Mouse (Mus musculus) mesoderm, embryonic 11.5 days (tissue): ENCODE data around the gene Pakap.
A peak's percentile ranks its signal among the peaks of the same experiment; 100 is the strongest.

Source experiments
- DNase-seq: peaks from one replicate; pipeline ENCODE4 v3.0.0-alpha.2; 2012; ENCODE audit warnings: low read depth, low spot score

Pakap gene

DNA sequence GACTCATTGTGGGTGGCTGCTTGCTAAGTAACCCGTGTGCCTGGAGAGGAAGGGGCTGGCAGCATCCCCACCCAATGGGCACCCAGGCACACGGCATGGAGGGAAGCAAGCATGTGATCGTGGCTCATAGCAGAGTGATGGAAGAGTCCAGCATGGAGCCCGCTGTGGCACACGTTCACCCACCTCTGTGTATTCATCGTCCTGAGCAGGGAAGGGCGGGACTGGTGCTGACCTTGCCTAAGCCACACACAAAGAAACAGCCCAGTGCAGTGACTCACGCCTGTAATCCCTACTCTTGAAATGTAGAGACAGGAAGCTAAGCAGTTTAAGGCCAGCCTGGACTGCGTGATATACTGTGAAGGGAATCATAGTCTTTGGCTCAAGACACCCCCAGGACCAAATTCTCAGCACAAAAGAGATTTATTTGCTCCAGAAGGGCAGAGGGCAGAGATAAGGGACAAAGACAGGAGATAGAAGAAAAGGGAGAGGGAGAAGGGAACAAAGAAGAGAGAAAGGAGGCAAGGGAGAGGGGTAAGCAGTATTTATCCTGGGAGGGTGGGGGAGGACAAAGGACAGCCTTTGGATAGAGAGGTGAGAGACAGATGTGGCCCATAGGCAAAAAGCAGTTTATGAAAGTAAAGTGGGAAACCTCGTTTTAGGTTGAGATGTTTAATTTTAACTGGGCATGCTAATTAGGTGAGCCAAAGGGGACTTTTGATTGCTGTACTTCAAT, 230.5 kb downstream of the Pakap start:
- no peak for DNase-seq

DNA sequence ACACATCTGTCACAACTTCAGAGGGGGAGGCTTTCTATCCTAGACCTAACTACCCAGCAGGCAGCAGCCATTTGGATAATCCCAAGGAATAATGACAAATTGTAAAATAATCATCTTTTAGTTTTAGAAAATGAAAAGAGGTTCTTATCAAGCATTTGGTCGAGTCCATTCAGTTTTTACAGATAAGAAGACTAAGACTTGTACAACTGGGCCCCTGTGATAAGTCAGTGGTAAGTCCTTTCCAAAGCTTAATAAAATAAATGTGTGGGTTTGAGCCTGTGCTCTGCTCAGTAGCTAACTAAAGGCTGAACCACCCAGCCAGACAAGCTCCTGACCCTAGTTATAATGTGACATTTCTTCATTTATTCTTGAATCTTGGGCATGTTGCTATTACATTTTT, 231.3 kb downstream of the Pakap start:
- no peak for DNase-seq

DNA sequence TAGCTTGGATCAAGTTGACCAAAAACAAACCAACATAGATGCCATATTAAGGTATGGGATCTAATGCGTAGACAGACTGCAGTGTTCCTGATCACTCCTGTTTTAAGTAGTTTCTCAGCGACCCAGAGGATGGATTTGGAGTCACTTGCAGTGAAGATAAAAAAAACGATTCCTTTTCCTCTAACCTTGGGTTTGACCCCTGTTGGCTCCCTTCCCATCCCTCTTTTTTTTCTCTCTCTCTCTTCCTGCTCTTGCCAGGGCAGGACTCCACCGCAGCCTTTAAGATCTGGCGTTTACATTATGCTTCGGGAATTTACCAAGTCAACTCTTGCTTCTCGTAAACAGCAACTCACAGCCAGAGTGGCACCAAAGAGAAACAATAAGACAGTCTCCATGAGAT, 233.3 kb downstream of the Pakap start:
- no peak for DNase-seq

DNA sequence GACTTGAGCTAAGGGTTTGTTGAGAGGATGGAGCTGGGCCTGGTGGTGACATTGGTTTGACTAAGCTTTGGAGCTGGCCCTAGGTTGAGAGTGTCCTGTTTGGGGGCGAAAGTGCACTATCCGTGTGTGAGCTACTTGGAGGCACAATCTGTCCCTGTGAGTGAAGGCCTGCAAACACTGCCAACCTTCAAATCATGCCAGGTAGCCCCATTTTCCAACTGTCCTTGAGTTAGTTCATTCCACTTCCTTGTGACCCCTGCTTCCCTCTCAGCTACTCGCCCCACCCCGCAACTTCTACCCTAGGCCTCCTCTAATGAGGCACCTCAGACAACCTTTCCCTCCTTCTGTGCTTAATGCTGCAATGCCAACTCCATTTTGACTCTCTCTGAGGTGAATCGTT, 234.0 kb downstream of the Pakap start:
- DNase-seq: no peak

DNA sequence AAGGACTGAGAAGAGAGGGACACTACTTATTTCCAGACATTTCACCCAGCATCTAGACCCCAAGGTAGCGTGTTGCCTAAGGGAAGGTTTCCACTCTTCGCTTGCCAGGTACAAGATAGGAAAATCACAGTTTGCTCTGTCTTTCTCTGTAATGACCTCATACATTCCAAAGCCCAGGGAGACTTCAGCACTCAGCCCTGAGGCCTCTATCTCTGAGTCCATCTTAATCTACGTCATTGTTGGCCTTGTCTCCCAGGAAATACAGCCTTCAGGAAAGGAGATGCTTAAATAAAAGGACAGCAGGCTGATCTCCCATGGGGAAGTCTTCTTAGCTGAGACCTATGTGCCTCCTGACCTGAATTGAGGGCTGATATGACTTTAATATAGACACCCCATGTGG, 234.4 kb downstream of the Pakap start:
- no peak for DNase-seq

DNA sequence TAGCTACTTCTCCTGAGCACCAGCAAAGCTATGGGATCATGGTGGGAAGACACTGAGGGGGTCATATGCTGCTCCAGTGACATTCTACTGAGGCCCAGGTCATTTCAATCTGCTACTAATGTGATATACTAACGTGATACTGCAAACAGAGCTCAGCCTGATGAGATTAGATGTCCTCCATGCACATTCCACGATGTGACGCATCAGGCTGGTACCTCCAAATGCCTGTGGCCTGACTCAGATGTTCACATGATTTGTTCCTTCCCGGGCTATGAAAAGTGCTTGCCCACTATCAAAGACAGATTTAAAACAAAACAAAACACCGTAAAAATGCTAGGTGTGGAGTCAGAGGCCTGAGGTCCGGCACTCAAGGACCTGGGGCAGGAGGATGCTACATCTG, 236.9 kb downstream of the Pakap start:
- DNase-seq: no peak

DNA sequence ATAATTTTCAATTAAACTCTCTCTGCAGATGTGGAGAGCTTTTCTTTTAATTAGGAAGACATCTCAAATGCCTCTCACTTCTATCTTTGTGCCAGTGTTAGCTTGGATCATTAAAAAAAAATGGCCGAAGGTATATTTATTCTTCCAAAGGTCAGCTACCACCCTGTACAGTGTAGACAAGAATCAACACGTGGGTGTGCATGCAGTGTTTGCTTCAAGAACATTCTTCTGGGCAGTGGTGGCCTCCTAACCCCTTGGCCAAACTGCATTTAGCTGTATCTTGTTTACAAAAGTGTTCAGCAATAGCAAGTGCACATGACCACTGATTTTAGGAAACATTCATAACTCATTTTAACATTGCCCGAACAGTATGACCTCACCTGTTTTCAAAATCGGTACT, 241.5 kb downstream of the Pakap start:
- no peak for DNase-seq

DNA sequence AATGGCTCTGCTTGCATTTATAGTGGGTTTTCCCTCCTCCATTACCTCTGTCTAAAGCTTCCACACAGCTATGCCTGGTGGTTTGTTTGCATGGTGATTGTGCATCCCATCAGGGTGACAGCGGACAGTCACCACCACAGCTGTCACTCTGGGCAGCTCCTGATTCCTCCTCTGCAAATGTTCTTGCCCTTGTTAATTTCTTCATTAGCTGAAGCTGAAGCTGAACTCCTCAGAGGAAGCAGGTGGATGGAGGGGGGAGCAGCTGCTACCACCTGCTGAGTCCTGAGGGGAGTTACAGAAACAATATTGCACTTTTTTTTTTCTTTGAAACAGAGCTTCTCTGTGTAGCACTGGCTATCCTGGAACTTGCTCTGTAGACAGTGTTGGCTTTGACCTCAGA, 244.1 kb downstream of the Pakap start:
- DNase-seq: no peak

DNA sequence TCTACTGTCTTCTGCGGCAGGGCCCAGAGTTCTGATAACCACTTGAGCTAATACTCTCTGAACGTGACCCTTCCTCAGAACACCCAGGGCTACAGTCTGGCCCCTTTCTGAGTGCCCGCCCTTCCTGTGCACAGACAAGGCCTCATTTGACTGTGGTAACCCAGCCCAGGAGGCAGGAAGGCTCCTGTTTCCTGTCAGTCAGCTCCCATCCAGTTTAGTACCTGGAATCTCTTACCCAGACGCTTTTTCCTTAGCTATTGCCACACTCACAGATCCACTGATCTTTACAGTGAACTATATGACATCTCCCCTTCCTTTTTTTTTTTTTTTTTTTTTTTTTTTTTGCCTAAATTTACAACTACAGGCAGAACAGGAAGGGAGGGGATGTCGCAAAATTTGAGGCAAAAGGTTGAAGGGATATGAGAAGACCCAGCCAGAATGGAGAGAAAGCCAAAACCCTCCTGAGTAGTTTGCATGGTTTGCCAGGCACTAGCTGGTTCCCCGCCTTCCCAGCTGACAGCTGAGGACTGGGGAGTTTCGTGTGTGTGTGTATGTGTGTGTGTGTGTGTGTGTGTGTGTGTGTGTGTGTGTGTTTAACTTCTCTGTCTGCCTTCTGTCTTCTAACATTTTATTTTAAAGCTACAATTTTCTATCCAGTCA, 245.1 kb downstream of the Pakap start:
- no peak for DNase-seq

DNA sequence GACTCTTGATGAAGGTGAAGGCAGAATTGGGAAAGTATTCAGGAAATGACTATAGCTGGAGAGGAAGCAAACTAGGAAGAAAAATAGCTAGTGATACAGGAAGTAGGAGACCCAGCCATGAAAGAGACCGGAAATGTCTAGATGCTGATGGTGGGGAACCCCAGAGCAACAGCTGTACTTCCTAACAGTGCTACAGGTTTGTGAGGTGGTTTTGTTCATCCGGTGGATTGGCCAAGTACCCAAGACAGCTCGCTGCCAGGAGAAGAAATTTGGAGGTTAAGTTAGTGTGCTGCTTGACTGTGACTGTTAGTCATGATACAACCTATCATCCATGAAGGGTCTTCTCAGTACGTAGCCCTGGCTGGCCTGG, 245.6 kb downstream of the Pakap start:
- no peak for DNase-seq

DNA sequence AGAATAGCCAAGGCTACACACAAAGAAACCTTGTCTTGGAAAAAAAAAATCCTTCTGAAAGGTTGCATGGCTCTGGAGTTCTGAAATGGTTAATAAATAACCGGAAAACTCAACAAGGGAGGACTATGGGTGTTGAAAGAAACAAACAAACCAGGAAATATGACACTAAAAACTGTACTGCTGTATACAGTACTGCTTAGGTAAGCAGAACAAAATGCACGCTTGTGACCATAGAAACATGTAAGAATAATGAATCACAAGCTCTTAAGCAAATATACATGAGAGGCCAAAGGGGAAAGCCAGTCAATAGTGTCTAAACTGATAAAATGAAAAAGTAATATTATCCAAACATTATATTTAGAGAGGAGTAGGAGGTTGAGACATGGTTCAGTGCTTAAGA, 247.4 kb downstream of the Pakap start:
- DNase-seq: no peak

DNA sequence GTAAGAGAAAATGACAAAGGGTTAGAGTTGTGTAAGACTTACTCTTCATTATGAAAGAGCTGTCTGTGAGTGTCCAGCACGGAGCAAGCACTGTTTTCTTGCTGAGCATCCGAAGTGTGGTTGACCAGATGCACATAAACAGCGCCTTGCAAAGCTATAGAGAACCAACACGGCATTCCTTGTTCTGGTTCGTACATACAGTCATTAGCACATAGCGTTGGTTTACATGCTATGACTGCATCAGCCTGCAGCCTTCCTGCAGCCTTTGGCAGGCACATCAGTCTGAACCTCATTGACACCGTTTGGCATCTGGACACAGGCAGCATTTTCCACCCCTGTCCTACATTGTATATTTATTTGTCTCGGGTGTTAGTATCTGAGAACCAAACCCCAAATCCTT, 248.2 kb downstream of the Pakap start:
- no peak for DNase-seq

DNA sequence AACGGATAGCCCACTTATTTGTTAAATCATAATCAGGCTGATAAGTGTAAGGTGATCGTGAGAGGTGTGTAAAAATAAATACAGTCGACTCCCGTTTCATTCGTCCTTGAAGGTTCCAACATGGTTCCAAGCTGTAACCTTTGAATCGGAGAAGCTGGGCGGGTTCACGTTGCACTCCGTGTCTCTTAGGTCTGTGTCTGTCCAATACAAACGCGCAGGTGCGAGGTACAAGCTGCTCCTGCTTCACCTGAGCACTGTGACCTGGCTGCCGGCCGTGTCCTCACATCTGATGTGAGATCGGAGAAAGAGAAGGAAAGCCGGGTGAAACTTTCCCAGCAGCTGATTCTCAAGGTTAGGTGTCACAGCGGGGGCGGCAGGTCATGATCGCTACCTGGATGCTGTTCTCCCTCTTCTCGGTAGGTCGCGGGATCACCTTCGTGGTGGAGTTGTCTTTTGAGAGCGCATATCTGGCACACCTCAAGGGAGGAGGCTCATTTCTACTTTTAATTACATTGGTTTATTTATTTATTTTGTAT, 252.9 kb downstream of the Pakap start:
- no peak for DNase-seq

DNA sequence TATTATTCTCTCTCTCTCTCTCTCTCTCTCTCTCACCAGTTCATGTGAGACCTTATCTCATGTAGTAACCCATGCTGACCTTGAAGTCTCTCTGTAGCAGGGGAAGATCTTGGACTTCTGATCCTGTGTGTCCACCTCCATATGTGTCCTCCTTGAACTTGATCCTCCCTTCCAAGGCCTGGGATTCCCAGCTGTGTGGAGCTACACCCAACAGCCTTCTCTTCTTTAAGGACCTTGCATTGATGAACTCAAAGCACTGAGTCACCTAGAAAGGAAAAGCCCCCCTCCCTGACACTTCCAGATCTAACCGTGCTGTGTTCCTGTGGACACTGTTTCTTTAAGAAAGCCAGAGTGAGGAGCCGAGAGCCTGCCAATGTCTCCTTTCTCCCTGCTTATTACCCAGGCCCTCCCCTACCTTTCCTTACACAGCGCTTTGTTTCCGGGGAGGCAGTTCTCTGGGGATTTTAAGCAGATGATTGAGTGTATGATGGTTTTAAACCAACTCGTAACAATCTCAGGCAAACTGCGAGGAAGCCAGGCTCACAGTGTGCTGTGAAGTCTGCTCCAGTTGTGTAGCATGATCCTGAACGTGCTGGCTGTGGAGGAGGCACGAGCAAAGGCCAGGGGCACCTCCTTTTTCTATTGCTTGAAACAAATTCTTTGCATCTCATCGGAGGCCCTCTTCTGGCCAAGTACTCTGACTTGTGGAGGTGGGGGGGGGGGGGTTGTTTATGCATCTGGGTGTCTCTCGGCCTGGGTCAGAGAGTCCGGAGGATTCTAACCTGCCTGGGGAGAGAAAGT, 253.8 kb downstream of the Pakap start:
- DNase-seq: no peak

DNA sequence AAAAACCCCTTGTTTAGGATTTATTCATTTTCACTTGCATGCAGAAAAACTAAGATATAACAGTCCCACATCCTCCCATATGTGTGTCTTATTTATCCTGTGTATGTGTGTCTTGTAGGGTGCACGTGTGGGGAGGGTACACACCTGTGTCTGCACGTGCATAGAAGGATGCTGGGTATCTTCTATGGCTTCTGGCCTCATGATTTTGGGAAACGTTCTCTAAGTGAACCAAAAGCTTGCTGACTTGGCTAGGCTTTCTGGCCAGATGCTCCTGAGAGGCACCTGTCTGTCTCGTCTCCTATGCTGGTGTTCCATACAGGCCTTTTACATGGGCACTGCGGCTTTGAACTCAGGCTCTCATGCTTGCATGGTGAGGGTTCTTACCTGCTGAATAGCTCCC, 254.7 kb downstream of the Pakap start:
- no peak for DNase-seq

DNA sequence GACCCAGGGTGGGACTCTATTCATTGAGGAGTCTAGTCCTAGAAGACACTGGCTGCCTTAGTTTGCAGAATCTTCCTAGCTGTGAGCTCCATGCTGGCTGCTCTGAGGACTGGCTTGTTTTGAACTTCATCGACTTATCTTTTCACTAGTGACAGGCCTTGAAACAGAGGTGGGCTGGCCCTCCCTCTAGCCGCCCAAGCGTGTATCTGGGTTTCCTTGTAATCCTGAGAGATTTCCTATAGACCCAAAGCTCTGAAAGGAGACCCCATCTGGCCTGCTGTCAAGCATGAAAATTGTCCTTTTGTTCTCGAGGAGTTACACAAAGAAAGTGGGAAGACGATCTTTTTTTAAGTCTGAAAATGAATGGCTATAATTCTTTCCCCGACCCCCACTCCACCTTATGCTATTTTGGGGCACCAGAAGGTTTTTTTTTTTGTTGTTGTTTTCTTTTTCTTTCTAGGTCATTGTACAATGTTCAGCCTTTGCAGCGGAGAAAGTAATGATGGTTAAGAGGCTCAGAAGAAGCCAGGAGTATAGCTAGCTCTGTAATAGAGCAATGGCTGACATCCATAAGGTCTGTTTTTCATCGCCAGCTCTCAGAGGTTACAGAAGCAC, 256.8 kb downstream of the Pakap start:
- peak; percentile 68 for DNase-seq

DNA sequence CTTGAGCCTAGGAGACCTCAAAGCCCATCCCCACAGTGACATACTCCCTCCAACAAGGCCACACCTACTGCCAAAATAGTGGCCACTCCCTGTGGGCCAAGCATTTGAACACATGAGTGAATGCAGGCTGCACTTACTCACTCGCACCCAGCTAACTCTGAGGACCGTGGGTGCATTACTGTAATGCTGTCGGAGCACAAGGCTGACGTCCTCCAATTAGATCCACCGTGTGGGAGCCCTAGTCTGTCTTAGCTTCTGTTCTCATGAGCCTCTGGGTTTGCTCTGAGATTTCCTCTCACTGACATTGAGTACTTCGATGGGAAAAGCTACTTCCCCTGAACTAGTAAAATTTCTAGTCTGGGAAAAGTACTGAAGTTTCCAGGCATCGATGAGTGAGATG, 258.3 kb downstream of the Pakap start:
- no peak for DNase-seq

DNA sequence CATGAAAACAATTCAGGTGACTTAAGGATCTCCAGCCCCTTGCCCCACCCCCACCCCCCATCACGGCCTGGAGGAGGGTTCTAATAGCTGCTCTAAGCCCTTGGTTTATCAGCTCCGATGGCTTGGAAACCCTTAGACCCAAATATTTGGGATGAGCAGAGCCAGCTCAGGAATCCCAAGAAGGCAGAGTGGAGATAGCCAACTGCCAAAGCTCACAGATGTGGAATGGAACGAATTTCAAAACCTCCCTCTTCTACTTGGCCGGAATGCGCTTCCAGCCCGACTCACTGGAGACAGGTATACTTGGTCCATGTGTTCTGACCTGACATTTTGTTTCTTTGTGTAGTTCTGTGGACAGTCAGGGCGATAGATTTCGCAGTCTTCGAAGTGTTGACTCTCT, 261.2 kb downstream of the Pakap start:
- DNase-seq: no peak

DNA sequence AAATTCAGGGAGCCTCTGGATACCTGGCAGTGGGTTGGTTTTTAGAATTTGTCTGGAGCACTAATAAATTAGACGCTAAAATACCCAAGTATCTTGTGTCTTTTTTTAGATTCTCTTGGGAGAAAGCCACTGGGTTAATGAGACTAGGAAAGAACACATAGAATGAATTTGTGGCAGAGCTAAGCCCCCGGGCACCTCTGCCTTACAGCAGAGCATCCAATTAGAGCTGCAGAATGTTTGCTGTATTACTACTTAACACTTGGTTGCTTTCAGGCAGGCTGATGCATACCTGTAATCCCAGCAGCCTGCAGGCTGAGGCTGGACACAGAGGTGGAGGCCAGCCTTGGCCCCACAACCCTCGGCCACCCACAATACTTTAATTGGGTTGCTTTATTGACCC, 261.8 kb downstream of the Pakap start:
- no peak for DNase-seq

DNA sequence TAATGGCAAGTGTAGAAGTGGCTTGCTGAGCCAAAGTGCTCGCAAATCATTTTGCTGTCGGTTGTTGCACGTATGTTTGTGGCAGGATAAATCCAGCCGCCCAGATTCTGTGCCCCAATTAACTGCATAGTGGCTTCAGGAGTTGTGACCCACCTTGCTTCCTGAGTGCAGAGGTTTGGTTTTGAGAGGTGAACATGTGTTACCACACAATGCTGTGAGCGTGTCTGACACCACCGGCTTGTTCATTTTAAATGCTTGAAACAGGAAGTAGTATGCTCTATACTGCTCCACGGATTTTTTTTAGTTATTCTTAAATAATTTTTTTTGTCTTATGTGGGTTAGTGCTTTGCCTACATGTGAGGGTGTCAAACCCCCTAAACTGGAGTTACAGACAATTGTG, 264.3 kb downstream of the Pakap start:
- no peak for DNase-seq

DNA sequence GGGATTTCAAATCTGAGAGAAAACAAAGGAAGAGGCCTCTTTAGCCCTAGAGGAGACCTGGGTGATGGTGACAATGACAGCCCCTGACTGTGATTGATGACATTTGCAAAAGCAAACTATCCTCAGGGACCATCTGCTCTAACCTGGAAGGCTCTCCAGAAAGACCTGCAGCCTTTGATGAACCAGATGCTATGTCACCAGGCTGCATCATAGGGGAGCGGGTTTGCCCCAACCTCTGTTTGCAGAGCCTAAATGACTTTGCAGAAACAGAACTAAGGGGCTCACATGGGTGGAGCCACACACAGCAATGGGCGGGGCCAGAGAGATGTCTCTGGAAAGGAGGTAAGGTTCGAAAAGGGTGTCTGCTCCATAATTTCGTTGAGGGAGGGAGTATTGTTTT, 265.1 kb downstream of the Pakap start:
- peak; percentile 69 for DNase-seq

DNA sequence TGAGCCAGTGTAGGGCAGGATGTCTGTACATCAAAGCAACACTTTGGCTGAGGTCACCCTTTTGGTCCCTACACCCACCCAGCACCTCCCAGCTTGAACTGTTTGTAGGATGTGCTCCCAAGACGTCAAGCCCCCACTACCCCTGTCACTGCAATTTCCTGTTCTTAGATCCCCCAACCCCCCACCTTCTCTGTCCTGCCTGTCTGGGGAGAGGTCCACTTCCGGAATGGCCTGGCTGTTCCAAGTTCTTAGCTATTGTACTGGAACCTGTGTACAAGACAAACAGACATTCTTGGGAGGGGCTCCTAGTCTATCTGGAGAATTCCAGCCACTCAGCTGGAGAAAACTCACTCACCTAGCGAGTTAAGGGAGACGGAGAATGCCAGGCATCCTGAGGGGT, 266.2 kb downstream of the Pakap start:
- no peak for DNase-seq
